Mouse (Mus musculus) midbrain, embryonic 14.5 days (tissue): ENCODE measurements around the gene Olfr510. TPM values are rescaled to one million over a fixed set of nuclear protein-coding genes. Genes with fewer than 3 reads are reported as not detected.
"Not testable (repeated sequence)": the region's sequence is repeated elsewhere in the genome, so short reads cannot be mapped to it uniquely, and the experiment has no call there.

Experiments used
- ATAC-seq: fragments of 200-750 bp; cut with Nextera tagmentation; 2 replicates; pipeline ENCODE4 v1.8.0; 2017; ENCODE audit warnings: moderate number of reproducible peaks, moderate library complexity; ENCODE audit not compliant: low FRiP score, low TSS enrichment
- DNase-seq: peaks from one replicate; pipeline ENCODE4 v3.0.0-alpha.2; 2015
- H3K27ac ChIP-seq: fragments of 300-500 bp; sonication (generic); replicated peaks from 2 replicates; pipeline ENCODE4 v1.5.1; 2014; ENCODE audit warnings: mild to moderate bottlenecking, low read depth, low read length, moderate library complexity
- H3K27me3 ChIP-seq: fragments of 300-500 bp; sonication (generic); 2 replicates; pipeline ENCODE4 v1.6.1; 2014; ENCODE audit warnings: low read length, control low read depth, mixed read lengths; ENCODE audit not compliant: control insufficient read depth, insufficient read depth
- H3K36me3 ChIP-seq: fragments of 300-500 bp; sonication (generic); 2 replicates; pipeline ENCODE4 v1.6.1; 2014; ENCODE audit warnings: low read length, control low read depth; ENCODE audit not compliant: control insufficient read depth, insufficient read depth
- H3K4me1 ChIP-seq: fragments of 300-500 bp; sonication (generic); 2 replicates; pipeline ENCODE4 v1.6.1; 2014; ENCODE audit warnings: mild to moderate bottlenecking, antibody characterized with exemption, low read length, control low read depth; ENCODE audit not compliant: control insufficient read depth, insufficient read depth
- H3K4me2 ChIP-seq: fragments of 300-500 bp; sonication (generic); 2 replicates; pipeline ENCODE4 v1.6.1; 2014; ENCODE audit warnings: mild to moderate bottlenecking, low read length, moderate library complexity
- H3K4me3 ChIP-seq: fragments of 300-500 bp; sonication (generic); replicated peaks from 2 replicates; pipeline ENCODE4 v1.5.1; 2014; ENCODE audit warnings: low read depth, low read length
- H3K9ac ChIP-seq: fragments of 300-500 bp; sonication (generic); replicated peaks from 2 replicates; pipeline ENCODE4 v1.6.1; 2014; ENCODE audit warnings: mild to moderate bottlenecking, low read length, moderate library complexity
- H3K9me3 ChIP-seq: fragments of 300-500 bp; sonication (generic); 2 replicates; pipeline ENCODE4 v1.6.1; 2016; ENCODE audit warnings: low read length, control low read depth, mixed read lengths; ENCODE audit not compliant: control insufficient read depth
- WGBS: fragments of 180-500 bp; shearing (Covaris S2); extraction: QIAGEN DNeasy Blood & Tissue Kit; methylation state at CpG from one replicate; pipeline ENCODE4 v1.1.7; 2014; 5-methylcytosine and 5-hydroxymethylcytosine counted together
- polyA plus RNA-seq: library from polyadenylated mRNA; unstranded; fragments of >200 nt; fragmentation: Nextera tagmentation; extraction: Ambion mirVana; gene quantifications from 2 replicates; pipeline ENCODE4 v1.2.1, GENCODE M21; 2014

The Olfr510 gene
- polyA plus RNA-seq, result not detected in 2 replicates

- H3K27ac ChIP-seq, result no peak within 1 kb of the TSS
- DNase-seq (no peak), ATAC-seq (no peak)
- no peaks in the 10 kb centered on the region for H3K9me3 ChIP-seq
- no peak within 1 kb of the TSS for H3K4me3 ChIP-seq
- H3K4me1 ChIP-seq, result no peaks in the 10 kb centered on the region
- WGBS, result 96% methylated on average over 1 of the region's 1 CpGs
- H3K4me2 ChIP-seq, result no peak within 1 kb of the TSS
- no peaks in the 10 kb centered on the region for H3K27me3 ChIP-seq
- no peak within 1 kb of the TSS for H3K9ac ChIP-seq
- no peaks in the 10 kb centered on the region for H3K36me3 ChIP-seq
Observed at GRCm38 (mm10) chr7:108666118-108666517, at the start of gene Olfr510. Gene Olfr510, plus strand, starts transcription at chr7:108666418.

GRCm38 (mm10) chr7:108616781-108617180 is 49.4 kb upstream of the Olfr510 start:
- not testable (repeated sequence) for H3K9me3 ChIP-seq, H3K27ac ChIP-seq, H3K9ac ChIP-seq, H3K36me3 ChIP-seq, ATAC-seq, H3K27me3 ChIP-seq, DNase-seq, H3K4me1 ChIP-seq, H3K4me2 ChIP-seq, H3K4me3 ChIP-seq
- WGBS, result 52% methylated on average over 3 of the region's 3 CpGs

DNA sequence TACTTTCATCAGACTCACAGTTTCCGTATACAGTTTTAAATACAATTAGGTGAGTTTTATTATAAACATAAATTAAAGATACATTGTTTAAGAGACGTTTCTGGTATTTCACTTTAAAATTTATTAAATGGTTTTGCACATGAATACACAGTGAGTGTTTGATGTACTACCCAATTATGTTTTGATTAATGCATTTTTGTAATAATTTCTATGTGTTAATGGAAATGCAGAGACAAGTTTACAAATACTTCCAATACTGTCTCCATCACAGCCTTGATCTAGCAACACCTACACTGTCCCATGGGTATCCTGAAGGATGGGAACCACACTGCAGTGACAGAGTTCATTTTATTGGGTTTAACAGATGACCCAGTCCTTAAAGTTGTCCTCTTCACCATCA is 44.7 kb upstream of the Olfr510 start, which contains the start of gene Olfr507:
Gene Olfr507, plus strand, starts transcription at position 301 of the 400 bp plus-strand sequence.
- no peaks in the 10 kb centered on the region for H3K4me1 ChIP-seq
- no peak within 1 kb of the TSS for H3K27ac ChIP-seq
- no peak for DNase-seq
- no peak within 1 kb of the TSS for H3K4me3 ChIP-seq
- no peak for ATAC-seq
- H3K27me3 ChIP-seq, result no peaks in the 10 kb centered on the region
- H3K4me2 ChIP-seq, result no peak within 1 kb of the TSS
- H3K36me3 ChIP-seq, result no peaks in the 10 kb centered on the region
- H3K9me3 ChIP-seq, result no peaks in the 10 kb centered on the region
- H3K9ac ChIP-seq, result no peak within 1 kb of the TSS
- WGBS, result 79% methylated on average over 2 of the region's 2 CpGs

DNA sequence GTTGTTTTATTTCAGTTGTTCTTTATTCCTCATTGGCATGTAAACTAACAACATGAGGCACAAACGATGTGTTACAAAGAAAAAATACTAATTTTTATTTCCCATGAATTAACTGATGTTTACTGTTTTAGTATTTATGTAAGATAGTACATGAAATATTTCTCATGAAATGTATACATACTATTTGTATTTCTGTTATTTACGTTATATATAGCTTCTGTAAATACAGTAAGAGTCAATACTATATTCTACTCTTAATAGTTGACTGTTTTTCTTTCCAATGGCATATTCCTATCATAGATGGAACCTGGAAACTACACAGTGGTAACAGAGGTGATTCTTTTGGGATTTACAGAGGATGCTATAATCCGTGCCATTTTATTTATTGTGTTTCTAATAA is 36.5 kb upstream of the Olfr510 start, which contains the start of gene Olfr508:
Gene Olfr508, plus strand, starts transcription at position 301 of the 400 bp plus-strand sequence.
- Histone ChIP-seq H3K4me1 (no peaks in the 10 kb centered on the region), H3K4me2 (no peak within 1 kb of the TSS), H3K27ac (no peak within 1 kb of the TSS), H3K9ac (no peak within 1 kb of the TSS), H3K27me3 (no peaks in the 10 kb centered on the region), H3K4me3 (no peak within 1 kb of the TSS), H3K9me3 (no peaks in the 10 kb centered on the region), H3K36me3 (no peaks in the 10 kb centered on the region)
- ATAC-seq (no peak), DNase-seq (no peak)
- 90% methylated on average over 3 of the region's 3 CpGs for WGBS

GRCm38 (mm10) chr7:108651806-108652205 is 14.4 kb upstream of the Olfr510 start, which contains the start of gene Olfr509:
Gene Olfr509, minus strand, starts transcription at chr7:108651906.
- ATAC-seq, result no peak
- no peak within 1 kb of the TSS for H3K4me3 ChIP-seq
- no peaks in the 10 kb centered on the region for H3K36me3 ChIP-seq

GRCm38 (mm10) chr7:108662419-108662818 is 3.8 kb upstream of the Olfr510 start:
- ATAC-seq (no peak), DNase-seq (no peak)
- 92% methylated on average over 3 of the region's 3 CpGs for WGBS
- H3K4me3 ChIP-seq, result no peak overlapping the region
- no peaks in the 10 kb centered on the region for H3K9me3 ChIP-seq
- no peak overlapping the region for H3K27ac ChIP-seq
- no peaks in the 10 kb centered on the region for H3K27me3 ChIP-seq
- H3K4me2 ChIP-seq, result no peak overlapping the region
- no peaks in the 10 kb centered on the region for H3K36me3 ChIP-seq
- H3K9ac ChIP-seq, result no peak overlapping the region
- no peaks in the 10 kb centered on the region for H3K4me1 ChIP-seq

More at GRCm38 (mm10) chr7:108651806-108652205, 14.4 kb upstream of the Olfr510 start, which contains the start of gene Olfr509:
- Histone ChIP-seq H3K4me1 (no peaks in the 10 kb centered on the region), H3K27me3 (no peaks in the 10 kb centered on the region), H3K27ac (no peak within 1 kb of the TSS), H3K9me3 (no peaks in the 10 kb centered on the region), H3K4me2 (no peak within 1 kb of the TSS), H3K9ac (no peak within 1 kb of the TSS)
- DNase-seq, result no peak

- Histone ChIP-seq H3K4me2 (no peak overlapping the region), H3K9me3 (no peaks in the 10 kb centered on the region), H3K9ac (no peak overlapping the region), H3K36me3 (no peaks in the 10 kb centered on the region), H3K27ac (no peak overlapping the region), H3K4me1 (no peaks in the 10 kb centered on the region), H3K4me3 (no peak overlapping the region), H3K27me3 (no peaks in the 10 kb centered on the region)
- WGBS, result 80% methylated on average over 1 of the region's 1 CpGs
- ATAC-seq, result no peak
- no peak for DNase-seq
Observed at GRCm38 (mm10) chr7:108671058-108671457, 4.8 kb downstream of the Olfr510 start.

DNA sequence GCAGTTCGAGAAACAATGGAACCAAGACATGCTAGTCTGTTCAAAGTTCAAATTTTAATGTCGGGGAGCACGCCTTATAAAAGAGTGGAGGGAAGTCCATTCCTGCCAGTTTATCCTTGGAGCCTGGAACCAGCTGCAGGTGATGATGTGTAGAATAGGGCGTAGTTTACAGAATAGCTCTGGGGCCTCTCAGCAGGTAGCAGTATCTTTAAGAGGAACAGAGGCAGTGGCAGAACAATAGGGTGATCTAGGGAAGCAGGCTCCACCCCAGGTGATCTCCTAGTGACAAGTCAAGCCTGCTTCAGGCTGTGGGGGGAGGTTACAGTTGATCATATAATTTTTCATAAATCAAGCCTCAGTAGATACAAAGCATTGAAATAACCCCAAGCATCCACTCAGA is 12.7 kb downstream of the Olfr510 start:
- Histone ChIP-seq H3K9ac (no peak overlapping the region), H3K27ac (no peak overlapping the region), H3K9me3 (no peaks in the 10 kb centered on the region), H3K36me3 (no peaks in the 10 kb centered on the region), H3K4me1 (no peaks in the 10 kb centered on the region), H3K4me2 (no peak overlapping the region), H3K4me3 (no peak overlapping the region), H3K27me3 (no peaks in the 10 kb centered on the region)
- no peak for ATAC-seq
- 85% methylated on average over 4 of the region's 4 CpGs for WGBS
- no peak for DNase-seq

- no peak for DNase-seq
- Histone ChIP-seq H3K27ac (no peak within 1 kb of the TSS), H3K9ac (no peak within 1 kb of the TSS), H3K27me3 (no peaks in the 10 kb centered on the region), H3K36me3 (no peaks in the 10 kb centered on the region), H3K4me1 (no peaks in the 10 kb centered on the region), H3K9me3 (no peaks in the 10 kb centered on the region), H3K4me2 (no peak within 1 kb of the TSS), H3K4me3 (no peak within 1 kb of the TSS)
- ATAC-seq, result no peak
Observed at GRCm38 (mm10) chr7:108713020-108713419, 46.8 kb downstream of the Olfr510 start, which contains the start of gene Olfr512. Gene Olfr512, plus strand, starts transcription at chr7:108713320.
